Mouse (Mus musculus) mature B cell (primary cell): ENCODE results near the gene Olfr1367.
"Not testable (repeated sequence)": the region's sequence is repeated elsewhere in the genome, so short reads cannot be mapped to it uniquely, and the experiment has no call there.

Experiments used
- in situ Hi-C: fragments of 300-500 bp; cut with MboI; formaldehyde crosslinking; loops from 2 replicates; pipeline ENCODE4 v1.14.3; 2019

Olfr1367 gene

DNA sequence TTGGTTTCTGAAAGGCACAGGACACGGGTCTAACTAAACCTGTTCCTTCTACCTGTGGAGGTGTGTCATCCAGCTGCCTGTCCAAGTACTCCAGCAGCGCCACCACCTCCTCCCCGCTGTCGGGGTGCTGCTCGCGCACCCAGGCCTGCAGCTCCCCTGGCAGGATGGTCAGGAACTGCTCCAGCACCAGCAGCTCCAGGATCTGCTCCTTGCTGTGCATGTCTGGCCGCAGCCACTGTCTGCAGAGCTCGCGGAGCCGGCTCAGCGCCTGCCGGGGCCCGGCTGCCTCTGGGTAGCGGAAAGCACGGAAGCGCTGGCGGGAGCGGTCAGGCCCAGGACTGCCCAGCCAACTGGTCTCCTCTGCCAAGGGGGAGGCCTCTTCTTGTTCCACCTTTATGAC, 49.3 kb downstream of the Olfr1367 start:
- in situ Hi-C loops, result not testable (repeated sequence)

DNA sequence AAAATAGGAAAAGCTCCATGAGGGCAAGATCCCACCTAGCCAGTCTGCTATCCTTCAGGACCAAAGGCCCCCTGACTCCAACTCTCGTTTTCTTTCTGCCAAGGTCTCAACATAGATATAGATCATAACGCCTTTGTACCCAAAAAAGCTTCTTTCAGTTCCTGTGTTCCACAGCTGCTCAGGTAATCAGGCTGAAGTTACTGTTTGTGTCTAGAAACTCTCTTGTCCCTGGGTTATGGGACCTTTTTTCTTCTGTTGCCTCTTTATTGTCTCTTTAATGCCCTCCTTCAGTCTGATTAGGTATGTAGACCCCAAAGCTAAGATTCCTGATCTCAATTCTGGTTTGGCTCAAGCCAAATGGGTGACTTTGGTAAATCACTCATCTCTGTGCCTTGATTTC, 50.8 kb downstream of the Olfr1367 start:
- in situ Hi-C loops, result no loop called here
